Comparison of ENCODE assay signal across 21 mouse cellular contexts in genomic region chr12:108062137-108062536, GRCm38 (mm10). TPM values are rescaled to one million over a fixed set of nuclear protein-coding genes. Genes with fewer than 3 reads are reported as not detected.
"Had no signal": no experiment of that assay in that cellular context is flagged by ENCODE, and none has a peak within 500 bp of the region (broad histone marks: within the 10 kb centered on the region; RNA-seq: fewer than 3 reads in every experiment).

No protein-coding gene starts in this region.

- DNase-seq: lung, adult 18-20 months; lung, embryonic 14.5 days; lung, postnatal 10 days; lung, postnatal 36 days; retina, postnatal 1 day; right cerebral cortex, adult 18-20 months; right cerebral cortex, postnatal 25 days; right cerebral cortex, postnatal 4 days; thymus, adult 2 months; thymus, postnatal 14 days; thymus, postnatal 36 days had no signal

- H3K27ac ChIP-seq: liver, embryonic 14.5 days; macrophage; midbrain, embryonic 10.5 days; midbrain, embryonic 13.5 days; midbrain, embryonic 15.5 days; neural tube, embryonic 13.5 days; neural tube, embryonic 15.5 days; stomach, embryonic 15.5 days; stomach, postnatal 0 days had no signal

- H3K4me3 ChIP-seq: midbrain, embryonic 10.5 days; midbrain, embryonic 13.5 days; midbrain, embryonic 15.5 days; myocyte; neural tube, embryonic 13.5 days; neural tube, embryonic 15.5 days; stomach, embryonic 15.5 days had no signal

- H3K4me2 ChIP-seq: lung, embryonic 14.5 days; midbrain, embryonic 13.5 days; midbrain, embryonic 15.5 days; neural tube, embryonic 13.5 days; neural tube, embryonic 15.5 days; stomach, embryonic 15.5 days had no signal

- ATAC-seq: midbrain, embryonic 13.5 days; midbrain, embryonic 15.5 days had no signal

- H3K36me3 ChIP-seq: midbrain, embryonic 10.5 days; midbrain, embryonic 13.5 days; midbrain, embryonic 15.5 days; neural tube, embryonic 13.5 days; neural tube, embryonic 15.5 days; stomach, embryonic 15.5 days had no signal

- H3K4me1 ChIP-seq: midbrain, embryonic 15.5 days; neural tube, embryonic 15.5 days; stomach, embryonic 15.5 days had no signal

- H3K9ac ChIP-seq: liver, embryonic 14.5 days; lung, embryonic 14.5 days; midbrain, embryonic 13.5 days; midbrain, embryonic 15.5 days; neural tube, embryonic 13.5 days; neural tube, embryonic 15.5 days; stomach, embryonic 15.5 days had no signal

- H3K27me3 ChIP-seq: midbrain, embryonic 13.5 days; midbrain, embryonic 15.5 days; neural tube, embryonic 13.5 days; neural tube, embryonic 15.5 days; stomach, embryonic 15.5 days had no signal

- H3K9me3 ChIP-seq: midbrain, embryonic 13.5 days; midbrain, embryonic 15.5 days; neural tube, embryonic 13.5 days; neural tube, embryonic 15.5 days; stomach, embryonic 15.5 days had no signal

RNA-seq across cellular contexts. Expression of gene Bcl11b, which starts 58.7 kb away (rescaled TPM):
- polyA plus RNA-seq: macrophage, myocyte had no signal
